Mouse (Mus musculus): ENCODE results near the gene Smim17.

DNA sequence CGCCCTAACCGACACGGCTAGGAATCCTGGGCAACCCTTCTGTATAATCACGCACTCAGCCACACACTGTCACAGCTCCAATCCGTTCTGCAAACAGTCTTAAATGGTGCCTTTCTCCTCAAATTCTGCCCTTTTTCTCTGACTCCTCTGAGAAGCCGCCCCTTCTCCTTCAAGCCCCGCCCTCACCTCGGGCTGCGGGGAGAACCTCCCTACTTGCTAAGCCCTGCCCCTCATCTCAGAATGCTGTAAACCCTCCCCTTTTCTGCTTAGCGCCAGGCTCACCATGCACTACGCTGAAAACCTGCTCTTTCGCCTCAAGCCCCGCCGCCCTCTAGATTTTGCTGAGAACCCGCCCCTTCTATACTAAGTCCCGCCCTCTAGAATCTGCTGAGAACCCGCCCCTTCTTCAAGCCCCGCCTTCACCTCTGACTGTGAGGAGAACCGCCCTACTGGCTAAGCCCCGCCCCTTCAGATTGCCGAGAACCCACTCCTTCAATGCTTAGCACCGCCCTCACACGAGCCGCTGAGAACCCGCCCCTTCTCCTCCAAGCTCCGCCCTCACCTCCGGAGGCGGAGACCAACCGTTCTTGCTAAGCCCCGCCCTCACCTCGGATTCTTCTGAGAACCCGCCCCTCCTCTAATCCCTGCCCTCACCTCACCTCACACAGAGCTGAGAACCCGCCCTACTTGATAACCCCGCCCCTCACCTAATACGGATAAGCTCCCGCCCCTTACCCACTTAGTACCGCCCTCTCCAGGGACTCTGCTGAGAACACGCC is 36.1 kb upstream of the Smim17 start:
- TF ChIP-seq POLR2A (IDR thresholded peaks at IDR 0.05; ENCODE audit: borderline replicate concordance, extremely low read depth, low read depth, low read length) (no peak), CTCF (IDR thresholded peaks at IDR 0.05; ENCODE audit: insufficient read depth, low read length) (no peak)
